Mouse (Mus musculus) MEL (cell line): ENCODE measurements around the gene Slc16a10.

Experiments
- CTCF ChIP-seq, 3 experiments: IDR thresholded peaks in 2 of 3; conservative IDR thresholded peaks in 1 of 3; 2 replicates each; pipeline ENCODE4 v1.5.1; 2011 to 2012; ENCODE audit warnings: low read length in 3 of 3, low read depth in 2 of 3, mild to moderate bottlenecking in 2 of 3, improper control_type of control experiment in 1 of 3, inconsistent platforms in 1 of 3, mixed read lengths in 1 of 3, moderate library complexity in 1 of 3; ENCODE audit not compliant: control insufficient read depth in 1 of 3, insufficient read depth in 1 of 3, poor library complexity in 1 of 3, severe bottlenecking in 1 of 3
- EP300 ChIP-seq, 2 experiments: IDR thresholded peaks; 2 replicates each; pipeline ENCODE4 v1.6.1; 2011; ENCODE audit warnings: improper control_type of control experiment in 2 of 2, low read length in 2 of 2, low read depth in 1 of 2, mild to moderate bottlenecking in 1 of 2
- JUND ChIP-seq: IDR thresholded peaks from 2 replicates; pipeline ENCODE4 v1.6.1; 2011; ENCODE audit warnings: low read depth, mild to moderate bottlenecking, improper control_type of control experiment, low read length
- POLR2A ChIP-seq, 2 experiments: IDR thresholded peaks; 2 replicates each; pipeline ENCODE4 v1.6.1; 2011 to 2012; ENCODE audit warnings: low read length in 2 of 2, mild to moderate bottlenecking in 2 of 2, control low read depth in 1 of 2, improper control_type of control experiment in 1 of 2, low read depth in 1 of 2, moderate library complexity in 1 of 2; ENCODE audit not compliant: control insufficient read depth in 1 of 2, insufficient read depth in 1 of 2, poor library complexity in 1 of 2

- no peak for TF ChIP-seq EP300 (IDR thresholded peaks at IDR 0.05; ENCODE audit: low read depth in 1 of 2, low read length in 2 of 2)
- no peak; a peak in 1 of 6 replicates for TF ChIP-seq CTCF (IDR thresholded peaks at IDR 0.05 in 2 of 3, conservative IDR thresholded peaks at IDR 0.05 in 1 of 3; ENCODE audit: control insufficient read depth in 1 of 3, insufficient read depth in 1 of 3, low read depth in 2 of 3, low read length in 3 of 3, poor library complexity in 1 of 3, severe bottlenecking in 1 of 3)
- no peak for TF ChIP-seq JUND
- no peak for TF ChIP-seq POLR2A (IDR thresholded peaks at IDR 0.05; ENCODE audit: control insufficient read depth in 1 of 2, insufficient read depth in 1 of 2, low read depth in 1 of 2, low read length in 2 of 2, poor library complexity in 1 of 2)
Measured at GRCm38 (mm10) chr10:40190871-40191270, 48.8 kb upstream of the Slc16a10 start.
